Mouse (Mus musculus): ENCODE measurements around the gene Hspd1.

DNA sequence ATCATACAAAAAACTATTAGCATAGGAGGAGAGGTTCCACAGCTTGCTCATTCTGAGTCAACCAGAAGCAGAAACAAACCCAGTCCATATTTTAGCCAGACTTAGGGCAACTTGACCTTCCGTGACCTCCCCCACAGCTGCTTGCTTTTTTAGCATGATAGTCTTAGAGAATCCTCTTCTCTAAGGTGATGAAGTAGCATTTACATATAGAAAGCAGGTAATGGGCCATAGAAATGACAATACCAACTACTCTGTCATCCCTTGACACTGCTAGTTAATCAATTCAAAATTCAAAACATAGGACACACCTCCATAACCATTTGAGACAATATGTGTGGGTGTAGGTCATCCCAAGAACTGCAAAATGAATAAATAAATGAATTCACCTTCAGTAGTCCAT lies 48.1 kb downstream of the Hspd1 start:
- no peak for TF ChIP-seq CTCF (IDR thresholded peaks at IDR 0.05; ENCODE audit: borderline replicate concordance, control insufficient read depth, extremely low read depth, insufficient read depth, low read length, poor library complexity)
- no peak for TF ChIP-seq POLR2A (IDR thresholded peaks at IDR 0.05; ENCODE audit: control insufficient read depth, extremely low read depth, insufficient read depth, low read length, poor library complexity)
